Mouse (Mus musculus): ENCODE data around the gene Zfp57.
"Not testable (repeated sequence)": the region's sequence is repeated elsewhere in the genome, so short reads cannot be mapped to it uniquely, and the experiment has no call there.

The Zfp57 gene

DNA sequence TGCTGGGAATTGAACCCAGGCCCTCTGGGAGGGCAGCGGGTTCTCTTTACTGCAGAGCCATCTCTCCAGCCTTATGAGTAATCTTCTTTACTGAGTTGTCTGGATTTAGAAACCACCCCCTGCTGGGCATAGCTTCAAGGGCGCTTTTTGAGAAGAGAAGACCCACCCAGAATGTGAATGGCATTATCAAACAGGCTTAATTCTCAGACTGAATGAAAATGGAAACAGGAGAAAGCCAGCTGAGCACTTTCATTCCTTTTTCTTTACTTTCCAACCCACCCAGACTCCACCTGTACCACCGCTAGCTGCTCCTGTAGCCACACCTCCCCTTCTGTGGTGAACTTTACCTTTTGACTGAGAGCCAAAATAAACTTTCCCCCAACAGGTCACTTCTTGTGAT, 5.5 kb upstream of the Zfp57 start:
- no peak for DNase-seq (ENCODE audit: low read depth, low spot score)

GRCm38 (mm10) chr17:36997033-36997735, 3.8 kb upstream of the Zfp57 start:
- peak; percentile 83 for DNase-seq (ENCODE audit: low read depth, low spot score)

- DNase-seq (ENCODE audit: low read depth, low spot score), result no peak
Measured at GRCm38 (mm10) chr17:36998477-36998876, 2.5 kb upstream of the Zfp57 start.

DNA sequence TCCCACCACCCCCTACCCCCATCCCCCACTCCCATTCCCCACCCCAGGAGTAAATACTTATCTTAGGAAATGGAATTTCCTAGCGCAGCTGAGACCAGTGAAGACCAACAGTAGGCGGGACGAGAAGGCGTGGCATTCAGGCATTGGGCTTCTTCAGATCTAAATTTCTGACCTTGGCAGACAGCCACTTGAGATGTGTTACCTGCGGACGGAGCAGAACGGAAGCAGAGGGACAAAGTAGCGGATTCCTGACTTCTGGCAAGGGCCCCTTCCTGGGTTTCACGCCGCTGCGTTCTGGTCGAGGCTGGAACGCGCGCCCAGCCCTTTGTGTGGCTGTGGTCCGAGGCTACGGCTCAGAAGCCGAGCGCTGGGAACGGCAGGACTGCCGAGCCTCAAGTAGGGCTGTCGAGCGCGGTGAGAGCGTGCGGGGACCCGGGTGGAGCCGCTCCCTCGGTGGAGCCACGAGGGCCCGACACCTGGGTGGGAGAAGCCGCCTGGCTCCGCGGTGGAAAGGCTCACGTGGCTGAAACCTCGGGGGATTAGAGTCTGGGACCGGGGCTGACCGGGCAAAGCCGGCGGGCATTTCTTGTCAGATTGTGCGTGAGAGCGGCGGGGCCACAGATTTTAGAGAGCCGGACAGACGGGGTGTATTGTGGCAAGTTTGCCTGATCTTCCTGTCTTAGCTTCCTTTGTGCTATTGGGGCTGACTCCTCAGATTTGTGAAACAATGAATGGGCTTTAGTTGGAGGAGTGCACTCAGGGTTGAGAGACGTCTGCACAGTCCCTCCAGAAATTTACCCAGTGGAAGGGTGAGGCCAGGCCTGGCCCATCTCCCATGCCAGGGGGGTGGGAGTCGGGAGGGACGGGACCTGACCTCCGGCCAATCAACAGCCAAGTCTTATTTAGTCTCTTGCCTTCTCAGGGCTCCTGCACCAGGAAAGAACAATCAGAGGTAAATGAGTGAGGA, 1.7 kb downstream of the Zfp57 start:
- peak; percentile 91 for DNase-seq (ENCODE audit: low read depth, low spot score)

GRCm38 (mm10) chr17:37003366-37003765, 2.4 kb downstream of the Zfp57 start:
- no peak for DNase-seq (ENCODE audit: low read depth, low spot score)

- no peak for DNase-seq (ENCODE audit: low read depth, low spot score)
Measured at GRCm38 (mm10) chr17:37008161-37008560, 7.2 kb downstream of the Zfp57 start.

DNA sequence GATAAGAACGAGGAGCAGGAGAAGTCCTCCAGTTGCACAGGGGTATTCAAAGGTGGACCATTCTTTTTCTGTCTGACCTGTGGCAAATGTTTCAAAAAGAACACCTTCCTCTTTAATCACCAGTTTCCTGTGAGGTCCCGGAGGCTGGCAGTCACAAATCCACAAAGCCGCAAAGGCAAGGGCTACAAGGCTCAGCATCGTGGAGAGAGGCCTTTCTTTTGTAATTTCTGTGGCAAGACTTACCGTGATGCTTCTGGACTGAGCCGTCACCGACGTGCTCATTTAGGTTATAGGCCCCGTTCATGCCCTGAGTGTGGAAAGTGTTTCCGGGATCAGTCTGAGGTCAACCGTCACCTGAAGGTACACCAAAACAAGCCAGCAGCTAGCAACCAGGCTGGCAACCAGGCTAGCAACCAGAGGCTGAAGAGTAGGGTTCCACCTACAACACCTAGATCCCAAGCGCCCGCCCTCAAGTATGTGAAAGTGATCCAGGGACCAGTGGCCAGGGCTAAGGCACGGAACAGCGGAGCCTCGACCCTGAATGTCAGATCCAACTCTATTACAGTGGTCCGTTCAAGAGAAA, 8.6 kb downstream of the Zfp57 start:
- no peak for DNase-seq (ENCODE audit: low read depth, low spot score)

- no peak for DNase-seq (ENCODE audit: low read depth, low spot score)
Measured at GRCm38 (mm10) chr17:37011719-37012118, 10.8 kb downstream of the Zfp57 start.

DNA sequence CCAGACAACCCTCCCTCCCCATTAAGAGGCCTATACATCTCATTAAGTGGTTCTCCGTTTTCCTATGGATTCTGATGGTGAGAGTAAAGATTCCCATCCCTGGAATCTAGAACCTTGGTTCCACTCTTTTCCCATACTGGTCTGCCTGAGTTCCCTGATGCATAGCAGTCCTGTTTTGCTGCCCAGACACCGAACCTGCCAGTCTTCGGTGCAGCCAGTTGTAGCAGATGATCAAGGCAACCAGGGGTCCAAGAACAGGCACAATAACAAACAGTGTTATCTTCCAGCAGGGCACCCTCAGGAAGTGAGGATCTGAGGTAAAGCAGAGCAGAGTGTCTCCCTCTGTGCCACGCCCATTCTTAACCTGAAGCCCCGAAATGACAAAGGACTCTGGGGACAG, 11.2 kb downstream of the Zfp57 start:
- no peak for DNase-seq (ENCODE audit: low read depth, low spot score)

- DNase-seq (ENCODE audit: low read depth, low spot score), result no peak
Measured at GRCm38 (mm10) chr17:37016333-37016732, 15.4 kb downstream of the Zfp57 start.

DNA sequence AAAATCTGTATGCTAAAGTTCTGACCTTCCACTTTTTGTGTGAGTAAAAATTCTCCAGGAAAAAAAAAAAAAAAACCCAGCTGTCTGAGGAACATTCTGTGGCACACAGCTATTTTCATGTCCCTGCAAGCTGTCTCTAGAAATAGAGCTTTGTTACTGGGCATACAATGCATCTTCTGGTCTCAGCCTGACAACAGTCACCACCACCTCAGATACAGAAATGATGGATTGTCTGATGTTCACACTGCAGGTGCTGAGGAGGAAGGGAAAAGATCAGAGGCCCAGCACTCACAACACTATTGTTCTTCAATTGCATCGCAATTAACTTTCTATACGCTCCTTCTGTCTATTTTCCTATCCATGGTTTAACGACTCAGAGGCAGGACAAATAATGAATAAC, 17.4 kb downstream of the Zfp57 start:
- DNase-seq (ENCODE audit: low read depth, low spot score), result no peak

GRCm38 (mm10) chr17:37019242-37019641, 18.3 kb downstream of the Zfp57 start:
- not testable (repeated sequence) for DNase-seq (ENCODE audit: low read depth, low spot score)

DNA sequence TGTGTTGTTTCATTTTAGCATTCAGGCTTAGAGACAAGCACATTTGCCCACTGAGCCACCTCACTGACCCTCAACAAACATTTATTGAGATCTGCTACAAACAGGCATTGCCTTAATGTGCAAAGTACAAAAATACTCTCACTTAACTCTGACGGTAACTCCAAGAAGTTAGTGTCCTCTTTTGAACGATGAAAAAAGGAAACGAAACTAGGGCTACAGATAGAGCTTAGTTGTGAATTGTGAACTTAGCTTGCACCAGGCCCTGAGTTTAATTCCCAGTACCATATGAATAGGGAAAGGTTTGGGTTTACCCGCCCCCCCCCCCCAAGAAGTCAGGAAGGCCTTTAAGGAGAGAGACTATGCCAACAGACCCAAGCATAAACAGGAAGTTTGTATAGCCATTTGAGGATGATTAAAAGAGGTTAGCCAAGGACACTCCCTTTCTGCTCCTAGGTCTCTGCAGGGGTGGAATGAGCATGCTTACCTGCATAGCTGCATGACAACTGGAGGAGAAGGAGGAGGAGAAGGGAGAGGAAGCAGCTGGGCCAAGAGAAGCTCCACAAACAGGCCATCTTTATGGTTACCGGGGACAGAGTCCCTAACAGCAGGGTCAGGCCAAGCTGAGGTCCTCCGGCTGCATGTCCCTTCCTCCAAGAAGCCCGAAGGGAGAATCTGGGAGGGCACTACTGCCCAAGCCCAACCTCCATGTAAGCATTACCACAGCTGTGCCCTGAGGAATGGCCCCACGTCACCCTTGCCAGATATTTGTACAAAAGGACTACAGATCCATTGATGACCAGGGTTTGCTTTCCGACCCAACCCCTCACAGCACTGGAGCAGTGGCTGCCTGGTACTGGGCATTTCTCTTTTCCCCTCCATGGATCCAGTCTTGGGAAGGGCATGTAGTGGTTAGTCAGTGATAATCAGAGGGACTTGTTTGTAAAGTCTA, 21.9 kb downstream of the Zfp57 start, which contains the start of gene Mog:
Gene Mog (minus strand): TSS at position 771 of the 949 bp plus-strand sequence.
- DNase-seq (ENCODE audit: low read depth, low spot score), result no peak

DNA sequence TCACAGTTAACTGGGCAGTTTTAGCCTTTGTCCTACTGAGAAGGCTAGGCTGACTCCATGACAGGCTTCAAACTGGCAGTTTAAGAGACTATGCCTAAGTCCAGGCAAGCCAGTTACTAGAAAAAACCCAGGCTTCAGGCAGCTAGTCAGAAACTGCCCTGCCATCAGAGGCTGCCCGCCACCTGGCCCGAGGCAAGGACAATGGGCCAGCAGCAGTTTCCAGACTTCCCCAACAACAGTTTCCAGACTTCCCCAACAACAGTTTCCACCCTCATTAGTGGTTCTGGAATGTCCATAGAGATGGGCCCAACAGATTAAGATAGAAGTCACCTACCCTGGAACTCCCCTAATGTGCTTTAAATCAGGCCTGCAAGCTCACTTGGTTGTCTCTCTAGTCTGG, 25.5 kb downstream of the Zfp57 start:
- no peak for DNase-seq (ENCODE audit: low read depth, low spot score)

GRCm38 (mm10) chr17:37027486-37027885, 26.5 kb downstream of the Zfp57 start:
- DNase-seq (ENCODE audit: low read depth, low spot score), result no peak

GRCm38 (mm10) chr17:37028212-37028611, 27.2 kb downstream of the Zfp57 start:
- DNase-seq (ENCODE audit: low read depth, low spot score), result no peak

DNA sequence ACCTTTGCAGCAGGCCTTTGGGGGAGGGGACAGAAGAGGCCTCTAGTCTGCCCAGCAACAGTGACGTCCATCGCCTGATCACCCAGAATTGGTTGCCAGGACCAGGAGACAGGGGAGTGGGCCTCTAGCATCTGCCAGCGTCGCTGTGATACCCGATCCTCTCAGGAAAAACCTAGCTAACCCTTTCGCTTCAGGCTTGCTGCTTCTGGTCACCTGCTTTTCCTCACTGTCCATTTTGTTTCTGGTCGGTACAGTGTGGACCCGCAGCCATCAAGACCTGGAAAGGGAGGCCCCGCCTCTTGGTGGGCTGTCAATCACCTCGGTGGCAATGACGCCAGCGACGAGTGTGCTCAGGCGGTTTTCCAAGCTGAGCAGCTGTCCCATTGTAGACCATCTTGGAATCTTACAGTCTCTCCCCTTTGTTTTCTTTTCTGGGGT, 27.7 kb downstream of the Zfp57 start:
- peak; percentile 98 for DNase-seq (ENCODE audit: low read depth, low spot score)

GRCm38 (mm10) chr17:37029162-37029561, 28.2 kb downstream of the Zfp57 start:
- no peak for DNase-seq (ENCODE audit: low read depth, low spot score)

DNA sequence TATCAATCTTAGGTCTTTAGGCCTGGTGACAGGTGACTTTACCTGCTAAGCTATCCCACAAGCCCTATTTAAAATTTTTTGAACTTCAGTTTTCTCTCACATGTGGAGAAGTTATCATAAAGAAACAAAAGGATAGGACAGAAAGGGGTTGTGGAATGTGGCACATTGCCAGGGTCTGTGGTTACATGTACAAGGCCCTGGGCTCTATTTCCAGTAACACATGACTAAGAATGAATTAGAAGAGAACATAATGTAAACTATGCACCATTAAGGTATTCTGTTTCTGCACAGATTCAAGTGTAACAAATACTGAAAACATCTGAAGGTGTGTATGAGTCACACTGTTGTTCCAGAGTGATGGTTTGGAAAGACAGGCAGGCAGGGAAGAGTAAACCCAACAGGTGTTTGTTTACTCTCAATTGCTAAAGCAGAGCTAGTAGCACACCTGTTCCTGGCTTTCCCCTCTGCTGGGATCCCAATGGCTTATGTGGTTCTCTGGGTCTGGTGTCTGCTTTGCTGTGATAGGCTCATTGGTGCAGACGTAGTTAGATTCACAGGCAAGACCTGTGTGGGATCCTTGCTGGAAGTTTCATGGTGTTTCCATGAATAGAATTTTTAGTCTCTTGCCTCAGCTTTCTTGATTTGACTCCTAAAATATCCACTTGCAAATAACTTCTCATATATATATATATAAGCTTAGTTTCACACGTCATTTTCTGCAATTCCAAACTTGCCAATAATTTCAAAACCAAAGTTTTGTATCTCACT, 38.3 kb downstream of the Zfp57 start:
- no peak for DNase-seq (ENCODE audit: low read depth, low spot score)

GRCm38 (mm10) chr17:37044651-37045244, 43.8 kb downstream of the Zfp57 start:
- DNase-seq (ENCODE audit: low read depth, low spot score), result no peak
